Mouse (Mus musculus): ENCODE measurements around the gene Rragc. TPM values are rescaled to one million over a fixed set of nuclear protein-coding genes. Genes with fewer than 3 reads are reported as not detected.

Gene Rragc
- total RNA-seq, 2 experiments from 2014 or later: 40.4 to 40.7 TPM

DNA sequence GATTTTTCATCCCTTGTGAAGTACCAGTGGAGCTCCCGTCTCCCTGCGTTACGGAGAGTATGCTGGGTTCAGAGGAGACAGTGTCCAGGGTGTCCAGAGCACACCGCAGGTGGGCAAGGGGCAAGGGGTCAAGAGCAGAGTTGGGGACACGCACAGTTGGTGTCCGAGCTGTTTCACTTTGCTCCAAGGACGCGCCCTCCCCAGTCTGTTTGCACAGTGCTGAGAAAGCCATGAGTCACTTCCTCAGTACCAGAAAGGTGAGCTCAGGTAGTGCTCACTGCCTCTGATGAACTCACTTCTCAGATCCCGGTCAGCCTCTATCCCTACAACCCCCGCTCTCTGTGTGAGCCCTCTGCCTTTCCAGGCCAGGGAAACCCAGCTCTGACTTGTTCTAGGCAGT is 32.4 kb downstream of the Rragc start:
- no peak for DNase-seq

DNA sequence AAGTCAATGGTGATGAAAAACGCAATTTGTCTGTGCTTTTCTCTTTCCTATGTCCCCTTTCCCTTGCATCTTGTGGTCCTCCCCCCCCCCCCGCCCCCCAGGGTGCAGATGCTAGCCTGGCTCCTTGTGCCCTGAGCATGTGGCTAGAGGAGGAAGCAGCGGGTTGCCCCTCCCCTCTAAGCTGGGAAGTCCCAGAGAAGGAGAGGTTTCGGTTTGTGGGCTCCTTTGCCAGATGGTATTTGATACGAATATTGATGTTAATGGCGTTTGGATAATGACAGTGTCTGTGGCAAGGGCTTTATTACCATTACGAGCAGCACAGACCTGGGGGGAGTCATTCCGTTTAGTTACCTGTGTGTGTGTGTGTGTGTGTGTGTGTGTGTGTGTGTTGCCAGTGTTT is 34.8 kb downstream of the Rragc start:
- peak in 1 of 2 experiments; percentile 48 for DNase-seq

- DNase-seq: peak; percentile 52 to 78
Observed at GRCm38 (mm10) chr4:123956703-123957491, 39.7 kb downstream of the Rragc start.

DNA sequence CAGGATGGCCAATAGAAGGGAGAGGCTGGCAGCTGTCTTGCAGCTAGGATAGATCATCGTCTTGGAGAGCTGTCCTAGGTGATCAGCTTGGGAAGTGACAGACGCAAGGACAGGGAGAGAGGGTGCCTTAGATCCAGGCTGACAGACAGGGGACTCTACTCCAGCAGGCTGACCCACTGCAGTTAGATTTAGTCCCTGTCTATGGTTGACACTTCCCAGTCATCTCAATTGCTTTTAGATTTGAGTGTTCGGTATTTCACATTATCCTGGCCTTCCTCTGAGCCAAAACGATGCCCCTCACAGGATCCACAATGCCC is 40.2 kb downstream of the Rragc start:
- no peak for DNase-seq

GRCm38 (mm10) chr4:123957891-123958290 is 40.6 kb downstream of the Rragc start:
- DNase-seq: no peak

- DNase-seq: no peak
Observed at GRCm38 (mm10) chr4:123960955-123961354, 43.7 kb downstream of the Rragc start.

GRCm38 (mm10) chr4:123962721-123963120 is 45.5 kb downstream of the Rragc start:
- no peak for DNase-seq

DNA sequence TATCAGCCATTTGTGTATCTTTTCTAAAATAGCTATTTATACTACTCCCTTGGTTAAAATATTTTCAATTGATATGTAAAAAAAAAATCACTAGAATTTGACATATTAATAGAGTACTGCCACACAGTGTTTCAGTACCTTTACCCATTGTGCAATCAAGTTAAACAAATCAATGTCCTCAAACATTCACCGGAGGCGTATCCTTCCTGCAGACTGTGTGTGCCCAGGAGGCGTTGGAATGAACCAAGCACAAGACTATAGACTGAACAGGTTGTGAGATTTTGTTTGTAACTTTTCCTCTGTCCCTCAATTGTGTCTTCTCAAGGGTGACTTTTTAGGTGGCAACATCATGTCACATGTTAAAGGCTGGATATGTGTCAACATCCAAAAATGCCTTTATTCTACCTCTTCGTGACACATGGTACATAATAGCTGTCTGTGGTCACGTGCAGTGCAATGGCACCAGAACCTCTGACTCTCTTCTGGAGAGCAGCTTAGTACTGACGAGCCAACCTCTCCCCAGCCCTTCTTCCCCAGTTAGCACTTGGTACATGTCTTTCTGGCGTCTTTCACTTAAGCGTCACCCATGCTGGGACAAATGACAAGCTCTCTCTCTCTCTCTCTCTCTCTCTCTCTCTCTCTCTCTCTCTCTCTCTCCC is 51.5 kb downstream of the Rragc start:
- no peak for DNase-seq

- DNase-seq: no peak
Observed at GRCm38 (mm10) chr4:123969458-123969857, 52.2 kb downstream of the Rragc start.

- no peak for DNase-seq
Observed at GRCm38 (mm10) chr4:123971059-123971458, 53.8 kb downstream of the Rragc start.

DNA sequence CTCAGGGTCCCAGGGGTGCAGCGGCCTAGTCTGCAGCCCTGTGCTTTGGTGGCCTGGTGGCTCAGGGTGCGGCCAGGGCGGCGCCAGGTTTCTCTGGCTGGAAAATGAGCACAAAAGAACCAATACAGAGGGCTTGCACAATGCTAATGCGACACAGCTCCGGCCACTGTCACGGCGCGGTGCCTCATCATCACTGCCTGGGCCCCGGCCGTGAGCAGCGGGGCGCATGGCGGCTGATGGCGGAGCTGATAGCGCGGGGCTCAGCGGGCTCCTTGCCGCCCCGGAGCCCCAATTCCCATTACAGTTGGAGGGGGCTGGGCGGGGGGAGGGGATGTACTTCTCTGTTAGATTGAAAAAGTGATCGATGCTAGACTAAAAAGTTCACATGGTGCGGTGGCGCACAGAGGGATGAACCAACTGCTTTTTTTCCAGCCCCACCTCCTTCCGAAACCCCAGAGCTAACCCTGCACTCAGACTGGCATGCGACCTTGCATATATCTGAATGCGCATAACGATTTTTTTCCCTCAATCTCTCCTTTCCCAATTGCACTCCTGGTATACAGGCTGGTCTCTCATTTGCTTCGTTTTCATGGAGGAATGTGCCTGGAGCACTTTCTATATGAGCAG is 55.3 kb downstream of the Rragc start:
- no peak for DNase-seq

DNA sequence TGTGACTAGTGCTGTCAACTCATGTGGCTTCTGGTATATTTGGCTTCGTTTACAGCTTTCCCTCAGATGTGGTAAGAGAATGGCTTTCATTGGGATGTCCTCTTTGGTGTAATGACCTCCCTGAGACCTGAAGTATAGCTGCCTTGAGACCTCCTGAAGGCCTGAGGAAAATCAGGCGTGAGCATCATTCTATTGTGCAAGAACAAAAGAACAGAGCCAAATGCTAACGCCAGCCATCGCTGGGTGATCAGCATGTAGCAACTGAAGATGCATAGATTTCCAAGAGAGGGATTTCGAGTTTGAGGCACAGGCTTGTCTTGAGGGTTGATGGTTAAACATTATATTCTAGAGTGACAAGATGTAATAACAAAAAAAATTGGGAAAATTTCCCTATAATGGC is 64.9 kb downstream of the Rragc start:
- DNase-seq: no peak

Other genes starting within 250 kb of the Rragc start
- 100 to 1,000 TPM; 224 to 229 TPM for gene Macf1, start 233.1 kb upstream of the Rragc start, total RNA-seq (2021)
- gene Ndufs5, start 199.2 kb upstream of the Rragc start, total RNA-seq (2021): 100 to 1,000 TPM; 457 to 469 TPM
- 10 to 100 TPM; 24.1 to 25.3 TPM for gene Akirin1, start 167.1 kb upstream of the Rragc start, total RNA-seq (2021)
- gene Rhbdl2, start 129.6 kb upstream of the Rragc start, total RNA-seq (2021): not detected
- gene 4933427I04Rik, start 57.8 kb upstream of the Rragc start, total RNA-seq (2021): not detected
- 10 to 100 TPM; 24.6 to 26.3 TPM for gene Mycbp, start 12.6 kb upstream of the Rragc start, total RNA-seq (2021)
- not detected for gene 4930535I16Rik, start 576 bp downstream of the Rragc start, total RNA-seq (2021)

Measured in heart, adult 18-20 months (tissue).